Mouse (Mus musculus): ENCODE results near the gene Myo1g.

GRCm38 (mm10) chr11:6558234-6558633 lies 37.5 kb upstream of the Myo1g start:
- TF ChIP-seq GATA1 (IDR thresholded peaks at IDR 0.05; ENCODE audit: borderline replicate concordance, low read length): no peak
- TF ChIP-seq FLI1 (IDR thresholded peaks at IDR 0.05; ENCODE audit: low read length): no peak
